Mouse (Mus musculus) ES-Bruce4 (cell line): ENCODE measurements around the gene Cbfb. TPM values are rescaled to one million over a fixed set of nuclear protein-coding genes. Genes with fewer than 3 reads are reported as not detected.

ENCODE experiments used
- H3K27ac ChIP-seq: 2 replicates; pipeline ENCODE4 v1.5.1; 2012; ENCODE audit warnings: low read length, inconsistent platforms; ENCODE audit not compliant: insufficient read depth
- H3K27me3 ChIP-seq: 2 replicates; pipeline ENCODE4 v1.6.1; 2012; ENCODE audit warnings: mild to moderate bottlenecking, low read length, inconsistent platforms; ENCODE audit not compliant: control insufficient read depth, poor library complexity, insufficient read depth, severe bottlenecking
- H3K36me3 ChIP-seq: 2 replicates; pipeline ENCODE4 v1.6.1; 2012; ENCODE audit warnings: inconsistent platforms, mild to moderate bottlenecking, low read length, moderate library complexity; ENCODE audit not compliant: control insufficient read depth, poor library complexity, insufficient read depth, severe bottlenecking
- H3K4me1 ChIP-seq: one replicate; pipeline ENCODE4 v1.8.1; 2011; ENCODE audit warnings: low read length; ENCODE audit not compliant: control insufficient read depth, insufficient read depth
- H3K4me3 ChIP-seq: 2 replicates; pipeline ENCODE4 v1.5.1; 2011; ENCODE audit warnings: low read depth, mild to moderate bottlenecking, low read length
- H3K9ac ChIP-seq: 2 replicates; pipeline ENCODE4 v1.6.1; 2012; ENCODE audit warnings: low read depth, mild to moderate bottlenecking, inconsistent platforms; ENCODE audit not compliant: poor library complexity, severe bottlenecking
- H3K9me3 ChIP-seq: replicated peaks from 2 replicates; pipeline ENCODE4 v1.6.1; 2012; ENCODE audit warnings: mild to moderate bottlenecking, low read length, inconsistent platforms; ENCODE audit not compliant: control insufficient read depth, poor library complexity, insufficient read depth, severe bottlenecking
- CTCF ChIP-seq: IDR thresholded peaks from one replicate; pipeline ENCODE4 v1.8.1; 2011; ENCODE audit warnings: low read depth, low read length
- EP300 ChIP-seq: IDR thresholded peaks from 2 replicates; pipeline ENCODE4 v1.6.1; 2011; ENCODE audit warnings: low read depth, low read length; ENCODE audit not compliant: insufficient read depth
- POLR2A ChIP-seq: IDR thresholded peaks from one replicate; pipeline ENCODE4 v1.8.1; 2011; ENCODE audit warnings: low read length; ENCODE audit not compliant: insufficient read depth
- polyA plus RNA-seq: library from polyadenylated mRNA; stranded (reverse); fragments of >200 nt; gene quantifications from 2 replicates; pipeline ENCODE4 v1.2.4, GENCODE M21; 2011; ENCODE audit warnings: low read depth; ENCODE audit not compliant: missing spikeins, insufficient read depth, insufficient read length

The Cbfb gene
- polyA plus RNA-seq, 1 experiment = 85.5 TPM

GRCm38 (mm10) chr8:105164272-105164902, 6.1 kb upstream of the Cbfb start:
- H3K9ac ChIP-seq = no peak overlapping the region

GRCm38 (mm10) chr8:105165191-105165590, 5.3 kb upstream of the Cbfb start:
- Histone ChIP-seq H3K4me1 (no peaks in the 10 kb centered on the region), H3K9me3 (no peaks in the 10 kb centered on the region), H3K27me3 (no peaks in the 10 kb centered on the region), H3K4me3 (no peak overlapping the region), H3K27ac (no peak overlapping the region), H3K9ac (no peak overlapping the region), H3K36me3 (no peaks in the 10 kb centered on the region)
- TF ChIP-seq CTCF = no peak
- no peak for TF ChIP-seq POLR2A
- no peak for TF ChIP-seq EP300

More at GRCm38 (mm10) chr8:105164272-105164902, 6.1 kb upstream of the Cbfb start:
- H3K4me3 ChIP-seq = no peak overlapping the region
- H3K4me1 ChIP-seq = no peaks in the 10 kb centered on the region
- H3K27me3 ChIP-seq = no peaks in the 10 kb centered on the region
- no peaks in the 10 kb centered on the region for H3K36me3 ChIP-seq
- no peaks in the 10 kb centered on the region for H3K9me3 ChIP-seq
- H3K27ac ChIP-seq = no peak overlapping the region
- TF ChIP-seq EP300 (no peak), POLR2A (no peak), CTCF (no peak)

- no peaks in the 10 kb centered on the region for H3K36me3 ChIP-seq
- H3K4me1 ChIP-seq = no peaks in the 10 kb centered on the region
- H3K9me3 ChIP-seq = no peaks in the 10 kb centered on the region
- no peaks in the 10 kb centered on the region for H3K27me3 ChIP-seq
- TF ChIP-seq EP300 = no peak
- no peak for TF ChIP-seq POLR2A
- TF ChIP-seq CTCF = no peak
- H3K27ac ChIP-seq = no peak overlapping the region
- H3K9ac ChIP-seq = no peak overlapping the region
- no peak overlapping the region for H3K4me3 ChIP-seq
Measured at GRCm38 (mm10) chr8:105167116-105167515, 3.4 kb upstream of the Cbfb start.

- H3K27me3 ChIP-seq = no peaks in the 10 kb centered on the region
- 0 out of 2 replicates have a peak, but pooled peaks cover 4% of the 10 kb centered on the region for H3K36me3 ChIP-seq
- peak overlapping the region; percentile 100; the same call in 1 of the 2 replicates for H3K9ac ChIP-seq
- H3K4me1 ChIP-seq = no peaks in the 10 kb centered on the region
- TF ChIP-seq POLR2A (no peak), EP300 (no peak), CTCF (no peak)
- no peaks in the 10 kb centered on the region for H3K9me3 ChIP-seq
- no peak overlapping the region for H3K27ac ChIP-seq
- no peak overlapping the region for H3K4me3 ChIP-seq
Measured at GRCm38 (mm10) chr8:105169582-105169981, 892 bp upstream of the Cbfb start.

GRCm38 (mm10) chr8:105170041-105170380, 463 bp upstream of the Cbfb start:
- Histone ChIP-seq H3K4me3 (peak overlapping the region; percentile 96), H3K36me3 (0 out of 2 replicates have a peak, but pooled peaks cover 7% of the 10 kb centered on the region)

GRCm38 (mm10) chr8:105171116-105172002, 885 bp downstream of the Cbfb start:
- H3K9ac ChIP-seq = peak overlapping the region; percentile 100
- TF ChIP-seq CTCF (no peak), POLR2A (no peak), EP300 (no peak)
- H3K36me3 ChIP-seq = peaks cover 12% of the 10 kb centered on the region; the same call in 1 of the 2 replicates
- peak overlapping the region; percentile 84 for H3K27ac ChIP-seq
- H3K9me3 ChIP-seq = no peaks in the 10 kb centered on the region
- no peaks in the 10 kb centered on the region for H3K27me3 ChIP-seq
- peak overlapping the region; percentile 96 for H3K4me3 ChIP-seq
- H3K4me1 ChIP-seq = no peaks in the 10 kb centered on the region

More at GRCm38 (mm10) chr8:105170041-105170380, 463 bp upstream of the Cbfb start:
- no peak for TF ChIP-seq CTCF
- no peak for TF ChIP-seq EP300
- no peak for TF ChIP-seq POLR2A
- Histone ChIP-seq H3K27me3 (no peaks in the 10 kb centered on the region), H3K4me1 (no peaks in the 10 kb centered on the region), H3K9me3 (no peaks in the 10 kb centered on the region), H3K27ac (peak overlapping the region; percentile 77), H3K9ac (peak overlapping the region; percentile 100)
